Mouse (Mus musculus) thymus, postnatal 14 days (tissue): Measurements from ENCODE around the gene Krtap5-1.
A peak's percentile ranks its signal among the peaks of the same experiment; 100 is the strongest.
"Not testable (repeated sequence)": the region's sequence is repeated elsewhere in the genome, so short reads cannot be mapped to it uniquely, and the experiment has no call there.

ENCODE experiments used
- DNase-seq: peaks from one replicate; pipeline ENCODE4 v3.0.0; 2021

Gene Krtap5-1

DNA sequence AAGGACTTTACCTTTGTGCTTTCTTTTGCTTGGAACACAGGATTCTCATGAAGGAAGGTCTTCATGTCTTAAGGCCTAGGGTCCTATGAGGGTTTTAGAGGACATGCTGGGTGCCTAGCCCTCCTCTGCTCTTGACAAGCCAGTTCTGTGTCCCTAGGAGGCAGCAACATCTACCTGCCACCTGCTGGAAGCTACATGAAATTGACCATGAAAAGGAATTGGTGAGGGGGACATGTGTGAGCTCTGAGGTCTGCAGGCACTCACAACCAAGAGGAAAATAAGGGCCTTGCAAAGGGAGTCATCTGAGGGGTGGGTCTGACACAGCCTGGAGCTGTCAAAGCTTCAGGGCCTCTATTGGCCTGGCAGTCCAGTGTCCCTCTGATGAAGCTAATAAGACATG, 1.5 kb downstream of the Krtap5-1 start:
- DNase-seq: no peak

DNA sequence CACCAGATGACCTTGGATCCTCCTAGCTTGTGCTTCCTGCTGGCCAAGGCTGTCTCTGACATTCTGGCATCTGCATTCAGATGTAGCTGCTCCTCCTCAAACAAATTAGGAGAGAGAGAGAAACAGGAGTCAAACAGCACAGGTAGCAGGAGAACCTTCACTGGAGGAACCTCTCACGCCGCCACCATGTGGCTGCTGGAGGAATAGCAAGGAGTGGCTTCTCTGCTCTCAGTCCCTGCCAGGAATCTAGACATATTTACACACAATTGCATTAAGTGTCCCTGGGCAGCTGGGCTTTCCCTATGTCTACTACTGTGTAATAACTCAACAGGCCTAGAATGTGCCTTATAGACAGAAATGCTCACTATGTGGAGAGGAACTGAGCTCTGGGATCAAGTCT, 3.1 kb downstream of the Krtap5-1 start:
- DNase-seq: peak; percentile 35

DNA sequence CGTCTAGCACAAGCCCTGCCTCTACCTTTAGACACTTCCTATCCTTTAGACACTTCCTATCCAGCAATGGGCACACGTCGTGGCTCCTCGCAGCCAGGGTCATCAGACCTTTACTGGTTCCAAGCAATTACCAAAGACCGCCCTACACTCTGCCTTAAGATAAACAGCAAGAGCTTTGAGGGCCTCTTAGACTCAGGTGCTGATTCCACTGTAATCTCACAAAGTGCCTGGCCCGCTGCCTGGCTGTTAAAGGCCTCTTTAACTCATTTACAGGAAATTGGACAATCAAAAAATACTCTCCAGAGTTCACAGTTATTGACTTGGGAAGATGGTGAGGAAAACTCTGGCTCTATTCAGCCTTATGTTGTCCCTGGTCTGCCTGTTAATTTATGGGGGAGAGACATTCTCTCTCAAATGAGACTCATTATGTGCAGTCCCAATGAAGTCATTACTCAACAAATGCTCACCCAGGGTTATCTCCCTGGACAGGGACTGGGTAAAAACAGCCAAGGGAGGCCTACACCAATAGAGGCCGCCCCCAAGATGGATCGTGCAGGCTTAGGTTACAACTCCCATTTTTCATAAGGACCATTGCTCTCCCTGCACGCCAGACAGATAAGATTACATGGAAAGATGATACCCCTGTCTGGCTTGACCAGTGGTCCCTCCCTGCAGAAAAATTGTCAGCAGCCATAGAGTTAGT, 10.9 kb downstream of the Krtap5-1 start:
- DNase-seq: not testable (repeated sequence)

DNA sequence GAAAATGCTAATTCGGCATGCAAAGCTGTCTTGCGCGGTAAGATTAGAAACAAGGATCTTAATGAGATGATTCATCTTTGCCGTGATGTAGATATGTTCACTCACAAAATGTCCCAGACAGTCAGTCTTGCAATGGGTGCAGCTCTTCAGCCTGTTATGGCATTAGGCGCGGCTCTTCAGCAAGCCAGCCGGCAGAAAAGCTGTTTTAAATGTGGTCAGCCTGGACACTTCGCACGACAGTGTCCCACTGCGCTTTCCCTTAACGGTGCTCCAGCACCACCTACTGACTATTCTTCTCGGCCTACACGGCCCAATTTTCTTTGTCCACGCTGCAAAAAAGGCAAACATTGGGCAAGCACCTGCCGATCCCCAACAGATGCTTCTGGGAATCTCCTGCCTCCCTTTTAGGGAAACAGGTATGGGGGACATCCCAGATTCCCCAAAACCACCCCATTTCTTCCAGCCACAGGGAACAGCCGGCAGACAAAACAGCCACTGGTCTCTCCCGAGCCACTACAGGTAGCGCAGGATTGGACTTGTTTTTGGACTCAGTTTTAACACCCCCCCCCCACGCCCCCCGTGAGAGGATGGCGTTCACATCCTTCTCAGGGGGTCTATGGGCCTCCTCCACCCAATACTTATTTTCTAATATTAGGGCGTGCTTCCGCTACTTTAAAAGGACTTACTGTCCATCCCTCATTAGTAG, 11.6 kb downstream of the Krtap5-1 start:
- no peak for DNase-seq

DNA sequence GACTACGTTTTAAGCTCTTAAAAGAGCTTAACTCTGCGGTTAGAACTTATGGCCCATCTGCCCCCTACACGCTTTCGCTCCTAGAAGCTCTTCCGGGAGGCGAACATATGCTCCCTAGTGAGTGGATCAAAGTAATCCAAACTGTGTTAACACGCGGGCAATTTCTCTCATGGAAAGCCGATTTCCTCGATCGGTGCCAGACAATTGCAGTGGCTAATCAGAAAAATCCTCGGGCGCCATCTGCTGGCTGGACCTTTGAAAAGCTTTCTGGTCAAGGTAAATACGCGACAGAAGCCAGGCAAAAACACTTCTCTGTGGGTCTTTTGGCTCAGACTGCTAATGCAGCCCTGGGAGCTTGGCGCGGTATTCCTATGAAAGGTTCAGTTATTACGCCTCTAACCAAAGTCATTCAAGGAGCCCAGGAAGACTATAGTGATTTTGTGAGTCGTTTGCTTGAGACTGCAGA, 12.3 kb downstream of the Krtap5-1 start:
- peak; percentile 89 for DNase-seq

DNA sequence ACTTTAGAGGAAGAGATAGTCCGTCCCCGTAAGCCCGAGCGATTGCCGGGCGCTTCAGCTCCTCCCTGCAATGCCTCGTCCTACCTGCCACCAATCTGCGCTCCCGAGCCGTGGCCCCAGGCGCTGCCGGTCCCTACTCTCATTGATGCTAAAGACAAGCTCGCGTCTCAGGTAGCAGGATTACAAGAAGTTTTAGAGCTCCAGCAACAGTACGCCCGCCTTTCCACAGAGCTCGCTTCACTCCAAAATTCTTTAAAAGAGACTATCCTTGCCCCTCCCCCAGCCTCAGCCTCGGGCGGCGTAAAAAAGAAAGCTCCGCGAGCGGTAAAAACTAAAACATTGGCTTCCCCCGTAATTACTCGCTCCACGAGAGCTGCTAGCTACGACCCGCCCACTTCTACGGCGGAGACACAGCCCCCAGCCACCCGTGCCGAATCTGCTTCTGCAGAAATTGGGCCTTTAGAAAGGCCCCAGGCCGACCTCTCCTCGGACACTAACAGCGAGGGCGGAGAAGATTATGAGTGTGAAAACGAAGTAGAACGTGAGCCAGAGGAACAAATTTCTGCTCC, 12.8 kb downstream of the Krtap5-1 start:
- peak; percentile 70 for DNase-seq

DNA sequence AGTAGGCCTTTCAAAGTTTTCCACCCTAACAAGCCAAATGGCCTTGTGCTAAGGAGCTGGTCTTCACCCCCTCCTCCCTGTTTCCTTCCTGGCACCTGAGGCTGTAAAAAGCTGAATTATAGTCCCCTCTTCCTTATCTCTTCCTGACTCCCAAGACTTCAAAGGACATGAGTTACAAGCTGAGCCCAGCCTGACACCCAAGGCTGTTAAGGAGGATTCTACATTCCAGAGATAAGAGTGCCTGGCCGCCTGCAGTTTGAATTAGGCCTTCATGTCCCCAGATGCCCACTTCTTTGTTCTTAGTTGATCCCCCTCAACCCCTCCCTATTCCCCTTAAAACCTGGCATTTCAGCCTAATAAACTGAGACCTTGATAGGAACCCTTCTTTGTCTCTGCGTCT, 14.1 kb downstream of the Krtap5-1 start:
- not testable (repeated sequence) for DNase-seq

DNA sequence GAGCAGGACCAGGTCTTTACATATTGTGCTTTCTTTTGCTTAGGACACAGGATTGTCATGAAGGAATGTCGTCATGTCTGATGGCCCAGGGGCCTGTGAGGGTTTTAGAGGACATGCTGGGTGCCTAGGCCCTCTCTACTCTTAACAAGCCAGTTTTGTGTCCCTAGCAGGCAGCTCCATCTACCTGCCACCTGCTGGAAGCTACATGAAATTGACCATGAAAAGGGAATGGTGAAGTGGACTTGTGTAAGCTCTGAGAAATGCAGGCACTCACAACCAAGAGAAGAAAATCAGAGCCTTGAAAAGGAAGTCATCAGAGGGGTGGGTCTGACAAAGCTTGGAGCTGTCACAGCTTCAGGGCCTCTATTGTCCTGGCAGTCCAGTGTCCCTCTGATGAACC, 17.6 kb downstream of the Krtap5-1 start:
- DNase-seq: not testable (repeated sequence)

DNA sequence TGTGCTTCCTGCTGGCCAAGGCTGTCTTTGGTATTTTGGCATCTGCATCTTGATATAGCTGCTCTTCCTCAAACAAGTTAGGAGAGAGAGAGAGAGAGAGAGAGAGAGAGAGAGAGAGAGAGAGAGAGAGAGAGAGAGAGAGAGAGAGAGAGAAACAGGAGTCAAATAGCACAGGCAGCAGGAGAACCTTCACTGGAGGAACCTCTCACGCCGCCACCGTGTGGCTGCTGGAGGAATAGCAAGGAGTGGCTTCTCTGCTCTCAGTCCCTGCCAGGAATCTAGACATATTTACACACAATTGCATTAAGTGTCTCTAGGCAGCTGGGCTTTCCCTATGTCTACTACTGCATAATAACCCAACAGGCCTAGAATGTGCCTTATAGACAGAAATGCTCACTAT, 18.7 kb downstream of the Krtap5-1 start:
- peak; percentile 61 for DNase-seq

DNA sequence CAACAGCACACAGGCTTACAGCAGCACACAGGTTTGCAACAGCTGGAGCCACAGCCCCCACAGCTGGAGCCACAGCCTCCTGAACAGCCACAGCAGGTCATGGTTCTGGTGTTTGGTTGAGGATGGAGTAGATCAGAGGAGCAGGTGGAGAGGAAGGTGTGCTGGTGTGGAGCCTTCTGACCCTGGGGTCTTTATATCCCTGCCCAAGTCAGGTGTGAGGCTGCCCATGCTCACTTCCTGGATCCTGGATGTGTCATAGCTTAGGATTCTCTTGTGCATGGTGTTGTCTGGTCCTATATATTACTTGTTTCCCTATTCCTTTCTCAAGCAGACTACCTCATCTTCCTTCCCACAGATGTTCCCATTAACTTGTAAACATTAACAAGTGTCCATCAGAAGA, 22.7 kb downstream of the Krtap5-1 start, which contains the start of gene Gm4559:
Gene Gm4559, minus strand, starts transcription at position 101 of the 400 bp plus-strand sequence.
- not testable (repeated sequence) for DNase-seq

DNA sequence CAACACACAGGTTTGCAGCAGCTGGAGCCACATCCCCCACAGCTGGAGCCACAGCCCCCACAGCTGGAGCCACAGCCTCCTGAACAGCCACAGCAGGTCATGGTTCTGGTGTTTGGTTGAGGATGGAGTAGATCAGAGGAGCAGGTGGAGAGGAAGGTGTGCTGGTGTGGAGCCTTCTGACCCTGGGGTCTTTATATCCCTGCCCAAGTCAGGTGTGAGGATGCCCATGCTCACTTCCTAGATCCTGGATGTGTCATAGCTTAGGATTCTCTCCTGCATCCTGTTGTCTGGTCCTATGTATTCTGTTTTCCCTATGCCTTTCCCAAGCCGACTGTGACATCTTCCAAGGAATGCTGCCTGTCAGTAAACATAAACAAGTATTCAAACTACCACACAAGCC, 38.7 kb downstream of the Krtap5-1 start, which contains the start of gene Gm2431:
Gene Gm2431, minus strand, starts transcription at position 101 of the 400 bp plus-strand sequence.
- not testable (repeated sequence) for DNase-seq

DNA sequence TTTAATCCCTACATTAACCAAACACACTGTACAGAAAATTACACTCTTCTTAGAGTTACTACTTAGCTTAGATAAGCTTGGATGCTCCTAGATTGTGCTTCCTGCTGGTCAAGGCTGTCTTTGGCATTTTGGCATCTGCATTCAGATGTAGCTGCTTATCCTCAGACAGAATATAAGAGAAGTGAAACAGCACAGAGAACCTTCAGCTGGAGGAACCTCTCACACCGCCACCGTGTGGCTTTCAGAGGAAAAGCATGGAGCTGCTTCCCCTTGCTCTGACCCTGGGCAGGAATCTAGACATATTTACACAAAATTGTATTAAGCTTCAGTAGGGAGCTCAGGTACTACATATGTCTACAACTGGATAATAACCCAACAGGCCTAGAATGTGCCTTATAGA, 41.4 kb downstream of the Krtap5-1 start:
- peak; percentile 10 for DNase-seq

DNA sequence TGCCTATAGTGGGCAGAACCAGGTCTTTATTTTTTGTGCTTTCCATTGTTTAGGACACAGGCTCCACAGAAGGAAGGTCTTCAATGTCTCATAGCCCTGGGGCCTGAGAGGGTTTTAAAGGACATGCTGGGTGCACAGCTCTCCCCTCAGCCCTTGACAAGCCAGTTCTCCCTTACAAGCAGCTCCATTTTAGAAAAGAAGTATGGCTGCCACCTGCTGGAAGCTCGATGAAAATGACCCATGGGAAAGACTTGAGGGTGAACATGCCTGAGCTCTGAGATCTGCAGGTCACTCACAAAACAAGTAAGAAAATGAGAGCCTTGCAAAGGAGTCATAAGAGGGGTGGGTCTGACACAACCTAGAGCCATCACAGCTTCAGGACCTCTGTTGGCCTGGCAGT, 47.1 kb downstream of the Krtap5-1 start:
- peak; percentile 6 for DNase-seq
